Mouse (Mus musculus): ENCODE results near the gene 4930415O20Rik. TPM values are rescaled to one million over a fixed set of nuclear protein-coding genes. Genes with fewer than 3 reads are reported as not detected.

4930415O20Rik gene
- polyA plus RNA-seq (2014; fragmentation: Illumina TruSeq; extraction: RNeasy Lipid Tissue Mini Kit (QIAGEN cat#74804); ENCODE audit: low read depth, low replicate concordance), result not detected

DNA sequence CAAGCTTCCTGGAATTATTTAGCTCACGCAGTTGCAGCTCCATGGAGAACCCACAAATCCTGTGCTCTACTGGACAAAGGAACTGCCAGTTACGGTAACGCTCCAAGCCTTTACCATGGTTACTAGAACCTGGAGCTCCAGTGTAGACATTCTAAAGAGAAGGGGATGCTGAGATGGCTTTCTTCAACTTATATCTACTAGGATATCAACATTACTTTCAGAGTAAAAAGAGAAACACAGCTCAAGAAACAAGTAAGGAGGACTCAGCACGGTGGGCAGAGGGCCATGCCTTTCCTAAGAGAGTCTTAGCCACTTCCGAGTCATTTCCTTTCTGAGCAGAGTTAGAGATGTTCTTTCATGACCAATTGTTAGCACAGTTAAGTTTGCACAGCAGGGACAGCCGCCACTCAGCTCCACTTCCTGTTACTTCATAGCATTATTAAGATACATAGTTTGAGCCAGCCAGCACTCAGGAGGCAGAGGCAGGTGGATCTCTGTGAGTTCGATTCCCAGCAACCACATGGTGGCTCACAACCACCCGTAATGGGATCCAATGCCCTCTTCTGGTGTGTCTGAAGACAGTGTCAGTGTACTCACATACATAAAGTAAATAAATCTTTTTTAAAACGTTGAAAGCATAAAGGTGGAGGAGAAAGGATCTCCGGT, at the start of gene 4930415O20Rik, which contains the start of gene Ccnt1:
TSS of gene 4930415O20Rik (plus strand) at position 132 of the 666 bp plus-strand sequence.
TSS of gene Ccnt1 (minus strand) at position 51 of the 666 bp plus-strand sequence.

DNA sequence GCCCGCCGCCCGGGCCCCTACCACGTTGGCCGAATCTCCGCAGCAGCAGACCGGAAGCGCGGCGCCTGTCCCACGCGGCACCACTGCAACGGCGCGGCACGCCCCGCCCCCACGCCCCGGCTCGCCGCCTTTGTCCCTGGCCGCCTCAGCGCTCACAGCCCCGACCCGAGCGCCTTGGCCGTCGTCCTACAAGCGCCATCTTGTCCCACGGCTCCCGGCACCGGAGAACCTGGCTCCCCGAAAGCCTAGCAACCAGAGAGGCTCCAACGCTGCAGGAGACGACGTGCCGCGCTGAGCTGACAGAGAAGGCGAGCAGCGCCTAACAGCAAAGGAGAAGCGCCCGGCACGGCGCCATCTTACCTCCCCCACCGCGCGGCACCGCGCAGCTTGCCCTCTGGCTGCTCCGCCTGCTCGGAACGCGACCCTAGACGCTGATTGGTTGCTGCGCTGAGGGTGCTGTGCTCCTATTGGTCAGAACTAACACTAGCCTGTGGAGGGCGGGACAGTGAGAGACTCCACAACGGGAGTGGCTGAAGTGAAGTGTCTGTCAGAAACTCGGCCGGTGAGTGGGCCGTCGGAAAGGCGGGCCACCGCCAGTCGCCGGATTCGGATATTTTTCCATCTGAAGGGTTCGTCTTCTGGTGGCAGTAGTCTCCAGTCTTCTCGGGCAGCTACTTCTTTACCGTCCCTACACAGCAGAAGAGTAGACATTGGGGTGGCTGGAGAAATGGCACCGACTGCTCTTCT, 36.8 kb upstream of the 4930415O20Rik start, which contains the start of gene Kansl2:
TSS of gene Kansl2 (minus strand) at position 384 of the 747 bp plus-strand sequence.

DNA sequence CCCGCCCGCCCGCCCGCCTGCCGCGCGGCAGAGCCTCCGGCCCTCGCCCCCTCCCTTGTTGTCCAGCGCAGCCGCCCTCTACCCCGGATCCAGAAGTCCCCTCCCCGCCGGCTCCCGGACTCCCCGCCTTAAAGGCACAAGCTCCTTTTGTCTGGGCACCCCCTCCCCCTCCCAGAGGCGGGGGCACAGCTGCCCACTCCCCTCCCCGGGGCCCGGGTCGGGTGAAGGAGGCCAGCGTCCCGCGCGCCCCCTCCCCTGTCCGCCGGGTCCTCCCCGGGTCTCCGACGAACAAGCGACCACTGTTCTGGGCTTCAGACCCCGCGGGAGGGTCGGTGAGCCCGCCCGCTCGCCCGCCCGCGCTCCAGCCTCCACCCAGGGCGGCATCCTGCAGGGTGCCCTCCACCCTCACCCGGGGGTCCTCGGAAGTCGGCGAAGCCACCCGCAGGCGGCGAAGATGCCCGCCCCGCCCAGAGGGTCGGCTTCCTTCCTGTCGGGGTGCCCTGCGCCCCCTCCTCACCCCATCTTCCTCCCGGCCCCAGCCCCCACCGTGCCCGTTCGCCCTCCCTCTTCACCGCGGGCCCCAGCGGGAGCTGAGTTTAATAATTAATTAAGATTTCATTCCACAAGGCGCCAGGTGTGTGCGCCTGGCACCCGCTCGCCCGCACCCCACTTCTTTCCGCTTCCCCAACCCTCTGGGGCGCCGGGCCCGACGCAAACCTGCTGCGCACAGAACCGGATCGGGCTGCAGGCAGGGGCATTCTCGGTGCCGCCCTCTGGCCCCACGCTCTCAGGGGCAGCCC, 38.7 kb downstream of the 4930415O20Rik start, which contains the start of gene Adcy6:
TSS of gene Adcy6 (minus strand) at position 746 of the 800 bp plus-strand sequence.

DNA sequence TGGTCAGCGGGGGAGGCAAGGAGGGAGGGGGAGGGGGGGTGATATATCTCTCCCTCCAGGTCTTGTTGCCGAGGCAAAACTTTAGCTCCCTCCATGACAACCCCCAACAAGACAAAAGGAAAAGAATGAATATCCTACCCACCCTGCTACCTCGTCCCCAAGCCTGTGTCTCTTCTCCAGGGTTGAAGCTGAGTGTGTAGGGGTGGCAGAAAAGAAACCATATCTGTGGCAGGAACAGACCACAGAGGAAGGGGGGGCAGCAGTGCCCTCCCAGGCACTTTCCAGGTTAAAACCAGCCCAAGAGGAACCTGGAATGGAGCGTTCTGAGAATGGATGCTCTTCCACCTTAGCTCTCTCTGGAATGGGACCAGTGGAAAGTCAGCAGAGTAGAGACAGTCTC, 59.7 kb downstream of the 4930415O20Rik start, which contains the start of gene Cacnb3:
TSS of gene Cacnb3 (plus strand) at position 301 of the 400 bp plus-strand sequence.

Other genes with a start within 250 kb of the 4930415O20Rik start
- not detected for gene Olfr284, start 230.0 kb upstream of the 4930415O20Rik start, polyA plus RNA-seq (2014; fragmentation: Illumina TruSeq; extraction: RNeasy Lipid Tissue Mini Kit (QIAGEN cat#74804); ENCODE audit: low read depth, low replicate concordance)
- not detected for gene Olfr283, start 190.1 kb upstream of the 4930415O20Rik start, polyA plus RNA-seq (2014; fragmentation: Illumina TruSeq; extraction: RNeasy Lipid Tissue Mini Kit (QIAGEN cat#74804); ENCODE audit: low read depth, low replicate concordance)
- gene Olfr282, start 139.8 kb upstream of the 4930415O20Rik start, polyA plus RNA-seq (2014; fragmentation: Illumina TruSeq; extraction: RNeasy Lipid Tissue Mini Kit (QIAGEN cat#74804); ENCODE audit: low read depth, low replicate concordance), result not detected
- gene Olfr281, start 118.4 kb upstream of the 4930415O20Rik start, polyA plus RNA-seq (2014; fragmentation: Illumina TruSeq; extraction: RNeasy Lipid Tissue Mini Kit (QIAGEN cat#74804); ENCODE audit: low read depth, low replicate concordance), result not detected
- gene OR5BS1P, start 101.1 kb upstream of the 4930415O20Rik start, polyA plus RNA-seq (2014; fragmentation: Illumina TruSeq; extraction: RNeasy Lipid Tissue Mini Kit (QIAGEN cat#74804); ENCODE audit: low read depth, low replicate concordance), result not detected
- gene Lalba, start 88.3 kb upstream of the 4930415O20Rik start, polyA plus RNA-seq (2014; fragmentation: Illumina TruSeq; extraction: RNeasy Lipid Tissue Mini Kit (QIAGEN cat#74804); ENCODE audit: low read depth, low replicate concordance), result not detected
- gene Olfr279, start 78.6 kb upstream of the 4930415O20Rik start, polyA plus RNA-seq (2014; fragmentation: Illumina TruSeq; extraction: RNeasy Lipid Tissue Mini Kit (QIAGEN cat#74804); ENCODE audit: low read depth, low replicate concordance), result not detected
- gene Kansl2, start 36.7 kb upstream of the 4930415O20Rik start, polyA plus RNA-seq (2014; fragmentation: Illumina TruSeq; extraction: RNeasy Lipid Tissue Mini Kit (QIAGEN cat#74804); ENCODE audit: low read depth, low replicate concordance), result 18.8 TPM
- gene Ccnt1, start 81 bp upstream of the 4930415O20Rik start, polyA plus RNA-seq (2014; fragmentation: Illumina TruSeq; extraction: RNeasy Lipid Tissue Mini Kit (QIAGEN cat#74804); ENCODE audit: low read depth, low replicate concordance), result 25.8 TPM
- gene Adcy6, start 39.1 kb downstream of the 4930415O20Rik start, polyA plus RNA-seq (2014; fragmentation: Illumina TruSeq; extraction: RNeasy Lipid Tissue Mini Kit (QIAGEN cat#74804); ENCODE audit: low read depth, low replicate concordance), result 2.4 TPM
- gene Cacnb3, start 59.8 kb downstream of the 4930415O20Rik start, polyA plus RNA-seq (2014; fragmentation: Illumina TruSeq; extraction: RNeasy Lipid Tissue Mini Kit (QIAGEN cat#74804); ENCODE audit: low read depth, low replicate concordance), result not detected
- gene Ddx23, start 91.9 kb downstream of the 4930415O20Rik start, polyA plus RNA-seq (2014; fragmentation: Illumina TruSeq; extraction: RNeasy Lipid Tissue Mini Kit (QIAGEN cat#74804); ENCODE audit: low read depth, low replicate concordance), result 2.8 TPM
- gene Rnd1, start 106.5 kb downstream of the 4930415O20Rik start, polyA plus RNA-seq (2014; fragmentation: Illumina TruSeq; extraction: RNeasy Lipid Tissue Mini Kit (QIAGEN cat#74804); ENCODE audit: low read depth, low replicate concordance), result 6.3 TPM
- not detected for gene Ccdc65, start 137.2 kb downstream of the 4930415O20Rik start, polyA plus RNA-seq (2014; fragmentation: Illumina TruSeq; extraction: RNeasy Lipid Tissue Mini Kit (QIAGEN cat#74804); ENCODE audit: low read depth, low replicate concordance)
- gene Fkbp11, start 157.2 kb downstream of the 4930415O20Rik start, polyA plus RNA-seq (2014; fragmentation: Illumina TruSeq; extraction: RNeasy Lipid Tissue Mini Kit (QIAGEN cat#74804); ENCODE audit: low read depth, low replicate concordance), result 1.7 TPM
- 14.6 TPM for gene Arf3, start 192.2 kb downstream of the 4930415O20Rik start, polyA plus RNA-seq (2014; fragmentation: Illumina TruSeq; extraction: RNeasy Lipid Tissue Mini Kit (QIAGEN cat#74804); ENCODE audit: low read depth, low replicate concordance)
- not detected for gene Wnt10b, start 207.1 kb downstream of the 4930415O20Rik start, polyA plus RNA-seq (2014; fragmentation: Illumina TruSeq; extraction: RNeasy Lipid Tissue Mini Kit (QIAGEN cat#74804); ENCODE audit: low read depth, low replicate concordance)
- not detected for gene Wnt1, start 218.9 kb downstream of the 4930415O20Rik start, polyA plus RNA-seq (2014; fragmentation: Illumina TruSeq; extraction: RNeasy Lipid Tissue Mini Kit (QIAGEN cat#74804); ENCODE audit: low read depth, low replicate concordance)
- not detected for gene Ddn, start 238.5 kb downstream of the 4930415O20Rik start, polyA plus RNA-seq (2014; fragmentation: Illumina TruSeq; extraction: RNeasy Lipid Tissue Mini Kit (QIAGEN cat#74804); ENCODE audit: low read depth, low replicate concordance)

Data from liver, adult 10 weeks (tissue).